Mouse (Mus musculus) thymus, postnatal 14 days (tissue): ENCODE measurements at regions not wholly inside any gene's neighbourhood (a gene's known extent, or its start where the extent isn't known, plus 50 kb on each side); places are given as distances from the start of the nearest gene placed in this dataset.

ENCODE experiments used
- DNase-seq: peaks from one replicate; pipeline ENCODE4 v3.0.0; 2021

- DNase-seq, result no peak
Observed at GRCm38 (mm10) chr6:49523184-49523583, 127.8 kb downstream of the Stk31 start.

- no peak for DNase-seq
Observed at GRCm38 (mm10) chr6:49523696-49524095, 128.3 kb downstream of the Stk31 start.

GRCm38 (mm10) chr6:49533956-49534355 is 138.6 kb downstream of the Stk31 start:
- no peak for DNase-seq

GRCm38 (mm10) chr6:49534551-49534950 is 139.1 kb downstream of the Stk31 start:
- DNase-seq, result no peak

GRCm38 (mm10) chr6:49544946-49545345 is 149.5 kb downstream of the Stk31 start:
- no peak for DNase-seq

- no peak for DNase-seq
Observed at GRCm38 (mm10) chr6:49555069-49555468, 159.7 kb downstream of the Stk31 start.

GRCm38 (mm10) chr6:49558508-49558907 is 163.1 kb downstream of the Stk31 start:
- no peak for DNase-seq

- DNase-seq, result no peak
Observed at GRCm38 (mm10) chr6:49559112-49559511, 163.7 kb downstream of the Stk31 start.

- DNase-seq, result no peak
Observed at GRCm38 (mm10) chr6:49578340-49578739, 182.9 kb downstream of the Stk31 start.

GRCm38 (mm10) chr6:49579691-49580090 is 184.3 kb downstream of the Stk31 start:
- DNase-seq, result no peak

GRCm38 (mm10) chr6:49582040-49582707 is 186.8 kb downstream of the Stk31 start:
- DNase-seq, result no peak

- no peak for DNase-seq
Observed at GRCm38 (mm10) chr6:49586553-49586952, 191.1 kb downstream of the Stk31 start.

GRCm38 (mm10) chr6:49588677-49589076 is 193.3 kb downstream of the Stk31 start:
- no peak for DNase-seq

- no peak for DNase-seq
Observed at GRCm38 (mm10) chr6:49590927-49591631, 195.7 kb downstream of the Stk31 start.

GRCm38 (mm10) chr6:49591632-49592000 is 196.2 kb downstream of the Stk31 start:
- no peak for DNase-seq

- no peak for DNase-seq
Observed at GRCm38 (mm10) chr6:49592676-49593075, 197.3 kb downstream of the Stk31 start.

- DNase-seq, result no peak
Observed at GRCm38 (mm10) chr6:49603201-49603600, 207.8 kb downstream of the Stk31 start.

- no peak for DNase-seq
Observed at GRCm38 (mm10) chr6:49603844-49604243, 208.4 kb downstream of the Stk31 start.

- no peak for DNase-seq
Observed at GRCm38 (mm10) chr6:49606028-49606427, 210.6 kb downstream of the Stk31 start.

- no peak for DNase-seq
Observed at GRCm38 (mm10) chr6:49606626-49607158, 211.3 kb downstream of the Stk31 start.

GRCm38 (mm10) chr6:49624080-49624479 is 198.4 kb upstream of the Npy start:
- DNase-seq, result no peak

GRCm38 (mm10) chr6:49624564-49624963 is 197.9 kb upstream of the Npy start:
- DNase-seq, result no peak

- DNase-seq, result no peak
Observed at GRCm38 (mm10) chr6:49633470-49634095, 188.9 kb upstream of the Npy start.

GRCm38 (mm10) chr6:49637654-49638053 is 184.9 kb upstream of the Npy start:
- DNase-seq, result no peak
